Mouse (Mus musculus) C2C12 (cell line): ENCODE data around the gene Ppm1l. TPM values are rescaled to one million over a fixed set of nuclear protein-coding genes. Genes with fewer than 3 reads are reported as not detected.

Source experiments
- H3K27me3 ChIP-seq: one replicate; pipeline ENCODE4 v1.6.1; 2011; ENCODE audit not compliant: control insufficient read depth, insufficient read depth, insufficient read length
- H3K36me3 ChIP-seq: one replicate; pipeline ENCODE4 v1.6.1; 2011; ENCODE audit not compliant: control insufficient read depth, insufficient read depth
- H3K4me3 ChIP-seq: one replicate; pipeline ENCODE4 v1.5.1; 2011; ENCODE audit warnings: mild to moderate bottlenecking, control low read depth; ENCODE audit not compliant: poor library complexity, insufficient read depth, severe bottlenecking
- H3K79me2 ChIP-seq: one replicate; pipeline ENCODE4 v1.6.1; 2011; ENCODE audit not compliant: control insufficient read depth, insufficient read depth
- H3K79me3 ChIP-seq: one replicate; pipeline ENCODE4 v1.6.1; 2011; ENCODE audit warnings: low read depth, control low read depth
- H3ac ChIP-seq: one replicate; pipeline ENCODE3; 2011; ENCODE audit warnings: low read depth; ENCODE audit not compliant: control insufficient read depth, insufficient read length
- CEBPB ChIP-seq: IDR thresholded peaks from one replicate; pipeline ENCODE4 v1.6.1; 2011; ENCODE audit warnings: low read depth, mild to moderate bottlenecking, control low read depth, moderate library complexity
- CTCF ChIP-seq: IDR thresholded peaks from one replicate; pipeline ENCODE4 v1.5.1; 2011; ENCODE audit not compliant: control insufficient read depth, insufficient read depth, insufficient read length
- FOSL1 ChIP-seq: IDR thresholded peaks from one replicate; pipeline ENCODE4 v1.8.0; 2011; ENCODE audit warnings: mild to moderate bottlenecking, low read length; ENCODE audit not compliant: poor library complexity, insufficient read depth, severe bottlenecking
- MAX ChIP-seq: IDR thresholded peaks from one replicate; pipeline ENCODE4 v1.6.1; 2011; ENCODE audit warnings: mild to moderate bottlenecking, control low read depth
- MYOD1 ChIP-seq: IDR thresholded peaks from one replicate; pipeline ENCODE4 v1.6.1; 2011; ENCODE audit warnings: low read depth; ENCODE audit not compliant: control insufficient read depth, insufficient read length
- MYOG ChIP-seq: IDR thresholded peaks from one replicate; pipeline ENCODE4 v1.6.1; 2011; ENCODE audit not compliant: control insufficient read depth, insufficient read length; ENCODE audit errors: extremely low read depth
- USF1 ChIP-seq: IDR thresholded peaks from one replicate; pipeline ENCODE4 v1.6.1; 2011; ENCODE audit warnings: low read depth, mild to moderate bottlenecking, control low read depth, moderate library complexity
- polyA plus RNA-seq: library from polyadenylated mRNA; unstranded; fragments of >200 nt; fragmentation: generic; extraction: Trizol; gene quantifications from one replicate; pipeline ENCODE4 v1.2.1, GENCODE M21; 2012; ENCODE audit warnings: missing spikeins

The Ppm1l gene
- polyA plus RNA-seq, 1 experiment: 3.7 TPM

- Histone ChIP-seq H3ac (no peak overlapping the region), H3K4me3 (no peak overlapping the region), H3K36me3 (no peaks in the 10 kb centered on the region), H3K79me3 (no peaks in the 10 kb centered on the region), H3K27me3 (no peaks in the 10 kb centered on the region), H3K79me2 (no peaks in the 10 kb centered on the region)
- TF ChIP-seq FOSL1: no peak
- no peak for TF ChIP-seq USF1
- no peak for TF ChIP-seq MYOG
These were observed 159.3 kb downstream of the Ppm1l start for GRCm38 (mm10) chr3:69475850-69476450.

DNA sequence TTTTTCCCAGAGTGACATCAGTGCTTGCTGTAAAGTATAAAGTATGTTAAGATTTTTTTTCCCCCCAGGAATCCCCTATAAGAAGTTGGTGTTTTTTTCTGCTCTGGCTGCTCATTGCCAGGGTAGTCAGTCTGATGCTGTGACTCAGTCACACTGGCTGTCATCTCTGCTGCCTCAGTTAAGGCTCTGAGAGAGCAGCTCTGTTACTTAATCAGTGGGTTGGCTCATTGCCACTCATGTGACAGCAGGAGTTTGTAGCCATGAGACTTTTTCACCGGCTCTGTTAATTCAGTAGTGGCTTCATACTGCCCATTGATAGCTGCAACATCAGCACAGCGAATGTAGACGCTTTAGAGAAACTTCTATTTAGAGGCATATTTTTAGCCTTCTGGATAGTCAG, 163.3 kb downstream of the Ppm1l start:
- no peaks in the 10 kb centered on the region for H3K79me2 ChIP-seq
- H3K27me3 ChIP-seq: no peaks in the 10 kb centered on the region
- no peaks in the 10 kb centered on the region for H3K79me3 ChIP-seq
- no peak overlapping the region for H3K4me3 ChIP-seq
- H3K36me3 ChIP-seq: no peaks in the 10 kb centered on the region
- H3ac ChIP-seq: no peak overlapping the region
- TF ChIP-seq USF1 (no peak), CTCF (no peak)

DNA sequence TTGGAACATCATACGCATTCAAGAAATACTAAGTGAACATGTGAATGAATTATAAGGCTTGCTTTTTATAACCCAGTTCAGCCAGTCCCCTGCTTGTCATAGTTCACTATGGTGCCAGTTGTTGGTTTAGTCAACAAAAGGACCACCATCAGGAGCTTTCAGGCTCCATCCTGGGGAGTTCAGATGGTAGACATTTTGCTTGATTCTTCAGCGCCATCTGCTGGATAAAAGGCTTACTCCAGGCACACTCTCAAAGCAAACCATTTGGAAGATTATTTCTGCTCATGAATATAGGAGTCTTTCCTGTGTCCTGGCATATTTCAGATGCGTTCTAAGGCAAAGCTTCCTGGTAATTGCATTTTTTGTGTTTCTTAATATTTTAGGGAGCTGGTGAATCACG, 165.2 kb downstream of the Ppm1l start:
- no peaks in the 10 kb centered on the region for H3K79me2 ChIP-seq
- no peak for TF ChIP-seq MYOG
- peak; percentile 13 for TF ChIP-seq CTCF
- no peak for TF ChIP-seq CEBPB
- no peak overlapping the region for H3K4me3 ChIP-seq

GRCm38 (mm10) chr3:69484006-69484574, 167.4 kb downstream of the Ppm1l start:
- H3K36me3 ChIP-seq: no peaks in the 10 kb centered on the region
- TF ChIP-seq MYOG (no peak), MYOD1 (no peak), FOSL1 (no peak), CTCF (no peak), USF1 (no peak), CEBPB (no peak), MAX (no peak)
- no peak overlapping the region for H3K4me3 ChIP-seq
- no peak overlapping the region for H3ac ChIP-seq
- no peaks in the 10 kb centered on the region for H3K27me3 ChIP-seq
- H3K79me2 ChIP-seq: no peaks in the 10 kb centered on the region
- no peaks in the 10 kb centered on the region for H3K79me3 ChIP-seq

More for the DNA sequence above, 165.2 kb downstream of the Ppm1l start:
- Histone ChIP-seq H3K79me3 (no peaks in the 10 kb centered on the region), H3K36me3 (no peaks in the 10 kb centered on the region), H3K27me3 (no peaks in the 10 kb centered on the region), H3ac (no peak overlapping the region)

DNA sequence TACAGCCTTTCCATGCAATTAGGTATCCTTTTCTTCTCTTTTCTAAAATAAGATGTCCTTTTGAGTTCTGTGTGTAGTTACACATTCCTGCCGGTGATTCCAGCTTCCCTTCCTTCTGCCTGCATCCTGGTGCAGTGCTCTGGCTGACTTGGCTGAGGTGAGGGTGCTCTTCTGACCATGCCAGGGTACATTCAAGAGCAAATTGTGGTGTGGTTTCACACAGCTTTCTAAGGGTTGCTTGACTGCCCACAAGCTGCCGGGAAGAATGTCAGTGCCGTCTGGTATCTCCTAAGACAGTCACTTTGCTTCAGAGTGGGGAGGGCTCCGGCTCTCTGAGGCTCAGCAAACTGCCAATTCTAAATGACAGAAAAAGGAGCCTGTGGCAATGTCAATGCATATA, 167.9 kb downstream of the Ppm1l start:
- no peak overlapping the region for H3K4me3 ChIP-seq
- no peaks in the 10 kb centered on the region for H3K79me2 ChIP-seq
- H3K27me3 ChIP-seq: no peaks in the 10 kb centered on the region
- H3ac ChIP-seq: no peak overlapping the region
- TF ChIP-seq MAX: no peak
- no peak for TF ChIP-seq CTCF
- TF ChIP-seq MYOD1: no peak
- TF ChIP-seq MYOG: no peak
- no peak for TF ChIP-seq FOSL1
- TF ChIP-seq CEBPB: no peak
- TF ChIP-seq USF1: no peak
- H3K36me3 ChIP-seq: no peaks in the 10 kb centered on the region
- H3K79me3 ChIP-seq: no peaks in the 10 kb centered on the region

DNA sequence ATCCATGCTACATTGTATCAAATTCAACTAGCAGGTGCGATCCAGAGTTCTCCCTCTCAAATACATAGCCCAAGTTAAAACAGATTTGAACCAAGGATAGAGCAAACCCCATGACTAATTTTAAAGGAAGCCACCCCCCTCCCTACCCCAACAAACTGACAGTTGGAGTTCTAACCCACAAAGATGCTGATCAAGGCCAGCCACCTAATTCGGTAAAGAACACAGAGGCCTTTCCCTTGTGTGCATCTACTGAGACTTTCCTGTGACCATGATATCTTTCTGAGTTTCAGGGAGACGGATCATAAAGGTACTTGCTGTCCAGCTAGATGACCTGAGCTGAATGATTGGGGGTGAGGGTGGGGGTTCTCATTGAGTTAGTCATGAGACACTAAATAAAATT, 168.7 kb downstream of the Ppm1l start:
- no peak for TF ChIP-seq USF1
- TF ChIP-seq CEBPB: no peak
- no peak for TF ChIP-seq MYOD1
- TF ChIP-seq MYOG: no peak
- TF ChIP-seq FOSL1: no peak
- no peak for TF ChIP-seq MAX
- no peak for TF ChIP-seq CTCF
- no peaks in the 10 kb centered on the region for H3K79me3 ChIP-seq
- H3K4me3 ChIP-seq: no peak overlapping the region
- no peaks in the 10 kb centered on the region for H3K27me3 ChIP-seq
- no peak overlapping the region for H3ac ChIP-seq
- no peaks in the 10 kb centered on the region for H3K36me3 ChIP-seq
- H3K79me2 ChIP-seq: no peaks in the 10 kb centered on the region
